Mouse (Mus musculus): ENCODE measurements around the gene Mip. TPM values are rescaled to one million over a fixed set of nuclear protein-coding genes. Genes with fewer than 3 reads are reported as not detected.

Mip gene
- total RNA-seq, 2 experiments from 2014 or later: not detected

Other genes with a start within 250 kb of the Mip start
- gene Hsd17b6, start 218.2 kb upstream of the Mip start, total RNA-seq (2015): not detected in 2 replicates
- not detected in 2 replicates for gene Hsd17b6, start 218.2 kb upstream of the Mip start, total RNA-seq (2017)
- 70.7 and 76.4 TPM in 2 replicates for gene Prim1, start 210.7 kb upstream of the Mip start, total RNA-seq (2015)
- 66.4 and 66.8 TPM in 2 replicates for gene Prim1, start 210.7 kb upstream of the Mip start, total RNA-seq (2017)
- gene Naca, start 190.3 kb upstream of the Mip start, total RNA-seq (2015): 699 and 796 TPM in 2 replicates
- gene Naca, start 190.3 kb upstream of the Mip start, total RNA-seq (2017): 1,510 and 1,709 TPM in 2 replicates
- gene Ptges3, start 166.9 kb upstream of the Mip start, total RNA-seq (2015): 118 and 120 TPM in 2 replicates
- 140 and 162 TPM in 2 replicates for gene Ptges3, start 166.9 kb upstream of the Mip start, total RNA-seq (2017)
- gene Atp5b, start 142.6 kb upstream of the Mip start, total RNA-seq (2015): 902 and 936 TPM in 2 replicates
- 1,533 and 1,600 TPM in 2 replicates for gene Atp5b, start 142.6 kb upstream of the Mip start, total RNA-seq (2017)
- 51.3 and 53.5 TPM in 2 replicates for gene Baz2a, start 134.3 kb upstream of the Mip start, total RNA-seq (2015)
- 21.3 and 27.4 TPM in 2 replicates for gene Baz2a, start 134.3 kb upstream of the Mip start, total RNA-seq (2017)
- gene Rbms2, start 45.5 kb upstream of the Mip start, total RNA-seq (2015): 2.9 and 4.0 TPM in 2 replicates
- gene Rbms2, start 45.5 kb upstream of the Mip start, total RNA-seq (2017): 1.5 and 5.4 TPM in 2 replicates
- gene Gls2, start 31.4 kb upstream of the Mip start, total RNA-seq (2015): 0.71 TPM in 1 of 2 replicates, not detected in the other
- gene Gls2, start 31.4 kb upstream of the Mip start, total RNA-seq (2017): not detected in 2 replicates
- gene Spryd4, start 14.0 kb upstream of the Mip start, total RNA-seq (2015): 6.5 and 6.9 TPM in 2 replicates
- gene Spryd4, start 14.0 kb upstream of the Mip start, total RNA-seq (2017): 9.0 and 10.6 TPM in 2 replicates
- 14.1 and 16.1 TPM in 2 replicates for gene Timeless, start 6.2 kb downstream of the Mip start, total RNA-seq (2015)
- gene Timeless, start 6.2 kb downstream of the Mip start, total RNA-seq (2017): 33.2 and 34.2 TPM in 2 replicates
- 0.36 TPM in 1 of 2 replicates, not detected in the other for gene Apon, start 28.3 kb downstream of the Mip start, total RNA-seq (2015)
- 1.2 TPM in 1 of 2 replicates, not detected in the other for gene Apon, start 28.3 kb downstream of the Mip start, total RNA-seq (2017)
- 0.21 TPM in 1 of 2 replicates, not detected in the other for gene Apof, start 42.8 kb downstream of the Mip start, total RNA-seq (2015)
- not detected in 2 replicates for gene Apof, start 42.8 kb downstream of the Mip start, total RNA-seq (2017)
- 25.5 and 28.5 TPM in 2 replicates for gene Stat2, start 44.7 kb downstream of the Mip start, total RNA-seq (2015)
- gene Stat2, start 44.7 kb downstream of the Mip start, total RNA-seq (2017): 20.2 and 33.6 TPM in 2 replicates
- not detected in 2 replicates for gene Il23a, start 72.9 kb downstream of the Mip start, total RNA-seq (2015)
- gene Il23a, start 72.9 kb downstream of the Mip start, total RNA-seq (2017): 0.12 TPM in 1 of 2 replicates, not detected in the other
- gene Pan2, start 77.5 kb downstream of the Mip start, total RNA-seq (2015): 17.3 and 17.7 TPM in 2 replicates
- 14.0 and 14.9 TPM in 2 replicates for gene Pan2, start 77.5 kb downstream of the Mip start, total RNA-seq (2017)
- 73.3 and 78.6 TPM in 2 replicates for gene Cnpy2, start 96.6 kb downstream of the Mip start, total RNA-seq (2015)
- gene Cnpy2, start 96.6 kb downstream of the Mip start, total RNA-seq (2017): 81.0 and 84.5 TPM in 2 replicates
- 158 and 160 TPM in 2 replicates for gene Cs, start 111.9 kb downstream of the Mip start, total RNA-seq (2015)
- gene Cs, start 111.9 kb downstream of the Mip start, total RNA-seq (2017): 95.0 and 116 TPM in 2 replicates
- gene Coq10a, start 143.2 kb downstream of the Mip start, total RNA-seq (2015): 22.6 and 24.4 TPM in 2 replicates
- 14.1 and 19.2 TPM in 2 replicates for gene Coq10a, start 143.2 kb downstream of the Mip start, total RNA-seq (2017)
- gene Ankrd52, start 151.3 kb downstream of the Mip start, total RNA-seq (2015): 35.2 and 37.0 TPM in 2 replicates
- 9.3 and 13.7 TPM in 2 replicates for gene Ankrd52, start 151.3 kb downstream of the Mip start, total RNA-seq (2017)
- not detected in 2 replicates for gene Slc39a5, start 175.4 kb downstream of the Mip start, total RNA-seq (2015)
- gene Slc39a5, start 175.4 kb downstream of the Mip start, total RNA-seq (2017): not detected in 2 replicates
- gene Nabp2, start 185.7 kb downstream of the Mip start, total RNA-seq (2015): 76.8 and 79.3 TPM in 2 replicates
- 54.3 and 59.1 TPM in 2 replicates for gene Nabp2, start 185.7 kb downstream of the Mip start, total RNA-seq (2017)
- gene Rnf41, start 185.8 kb downstream of the Mip start, total RNA-seq (2015): 16.4 and 17.6 TPM in 2 replicates
- gene Rnf41, start 185.8 kb downstream of the Mip start, total RNA-seq (2017): 24.6 and 26.1 TPM in 2 replicates
- 73.1 and 82.3 TPM in 2 replicates for gene Smarcc2, start 233.4 kb downstream of the Mip start, total RNA-seq (2015)
- gene Smarcc2, start 233.4 kb downstream of the Mip start, total RNA-seq (2017): 63.1 and 78.4 TPM in 2 replicates